Mouse (Mus musculus) adrenal gland (tissue): ENCODE data around the gene Vmn1r158.
"Not testable (repeated sequence)": the region's sequence is repeated elsewhere in the genome, so short reads cannot be mapped to it uniquely, and the experiment has no call there.

Source experiments
- intact Hi-C: fragments of 180-260 bp; cut with DNase I; formaldehyde crosslinking; loops from one replicate; pipeline ENCODE4 v1.15.1; 2025
- long read RNA-seq, 2 experiments: library from polyadenylated mRNA; unstranded; transcript quantifications; one replicate each; pipeline ENCODE4 v2.0.0; 2020; ENCODE audit warnings: borderline replicate concordance in 1 of 2; ENCODE audit not compliant: insufficient replicate concordance in 1 of 2

The Vmn1r158 gene
- long read RNA-seq, experiment 1 = 0 reads
- long read RNA-seq, experiment 2 = 0 reads

DNA sequence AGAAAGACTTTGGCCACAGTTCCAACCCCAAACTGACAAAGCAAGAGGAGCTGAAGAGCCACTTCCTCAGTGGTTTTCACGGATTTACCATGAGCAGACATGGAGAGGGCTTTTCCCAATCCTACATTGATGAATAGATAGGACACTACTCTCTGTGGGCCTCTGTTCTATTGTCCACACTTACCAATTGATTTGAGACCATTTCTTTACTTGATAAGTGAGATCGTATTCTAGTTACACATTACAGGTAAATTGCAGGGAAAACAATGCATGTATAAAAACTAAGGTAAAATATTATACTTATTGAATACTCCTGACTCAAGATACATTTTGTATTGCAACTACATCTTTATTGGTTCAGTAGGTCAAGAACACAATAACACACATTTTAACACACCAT, at the start of gene Vmn1r158:
TSS of gene Vmn1r158 (minus strand) at position 101 of the 400 bp plus-strand sequence.
- intact Hi-C loops = not testable (repeated sequence)

DNA sequence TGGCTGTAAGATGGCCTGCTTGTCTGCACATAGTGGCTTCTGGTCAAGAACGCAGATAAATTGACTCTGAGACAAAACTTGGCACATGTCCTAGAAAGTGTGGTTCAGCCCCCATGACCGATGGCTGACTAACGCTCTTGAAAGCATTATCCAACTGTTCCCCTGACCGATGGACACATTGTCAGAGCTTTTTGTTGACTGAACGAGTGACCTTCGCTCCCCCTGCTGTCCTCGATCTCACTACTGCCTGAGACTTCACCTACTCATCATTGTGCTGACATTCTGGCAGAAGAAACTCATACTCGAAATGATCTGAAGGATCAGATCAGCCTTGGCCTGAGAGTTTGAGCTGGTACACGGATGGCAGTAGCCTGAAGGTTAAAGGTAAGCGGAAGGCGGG, 14.6 kb downstream of the Vmn1r158 start:
- intact Hi-C loops = not testable (repeated sequence)

DNA sequence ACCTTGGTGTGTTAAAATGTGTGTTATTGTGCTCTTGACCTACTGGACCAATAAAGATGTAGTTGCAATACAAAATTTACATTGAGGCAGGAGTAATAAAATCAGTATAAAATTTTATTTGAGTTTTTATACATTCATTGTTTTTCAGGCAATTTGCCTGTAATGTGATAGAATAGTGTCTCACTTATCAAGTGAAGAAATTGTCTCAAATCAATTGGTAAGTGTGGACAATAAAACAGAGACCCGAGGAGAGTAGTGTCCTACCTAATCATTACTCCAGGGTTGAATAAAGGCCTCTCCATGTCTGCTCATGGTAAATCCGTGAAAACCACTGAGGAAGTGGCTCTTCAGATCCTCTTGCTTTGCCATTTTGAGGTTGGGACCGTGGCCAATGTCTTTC, 29.2 kb downstream of the Vmn1r158 start, which contains the start of gene Vmn1r157:
TSS of gene Vmn1r157 (plus strand) at position 301 of the 400 bp plus-strand sequence.
- intact Hi-C loops = not testable (repeated sequence)
